Comparison of ENCODE assay signal across 8 mouse cellular contexts in the genomic region with DNA sequence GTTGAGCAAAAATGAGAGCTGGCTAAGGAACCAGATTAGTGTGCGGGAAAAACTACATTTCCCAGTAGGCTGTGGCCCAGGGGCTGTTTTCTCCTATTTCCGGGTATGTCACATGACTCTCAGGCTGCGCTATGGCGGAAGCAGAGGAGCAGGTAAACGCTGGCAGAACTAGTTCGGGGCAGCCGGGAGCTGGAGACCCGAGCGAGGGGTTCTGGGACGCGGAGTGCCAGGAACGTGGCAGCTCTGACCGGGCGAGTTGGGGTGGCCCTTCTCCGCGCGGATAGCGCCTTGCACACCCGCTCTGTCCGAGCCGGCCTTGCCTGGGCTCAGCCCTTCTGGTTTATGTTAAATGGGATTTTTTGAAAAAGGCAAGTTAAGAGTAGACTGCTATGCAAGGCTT. TPM values are rescaled to one million over a fixed set of nuclear protein-coding genes. Genes with fewer than 3 reads are reported as not detected.
A peak's percentile ranks its signal among the peaks of the same experiment; 100 is the strongest.
DNase-seq lines count a peak whose midpoint lies in the region; ATAC-seq and TF ChIP-seq lines count a peak whose summit lies in the region.

A gene (plus strand): TSS at position 102 of the 400 bp plus-strand sequence.

- DNase-seq in brain, embryonic 14.5 days (ENCODE audit: low read depth) = peak; percentile 94
- DNase-seq in liver, adult 2 months (ENCODE audit: extremely low read depth, low read depth, low spot score) = peak; percentile 83
- peak; percentile 89 for DNase-seq in splenic B cell, adult 2 months (ENCODE audit: low read depth, low spot score)

- no peak within 1 kb of the TSS for H3K27ac ChIP-seq in heart, embryonic 11.5 days (ENCODE audit: low read depth, low read length)
- peak within 1 kb of the TSS; percentile 36; the same call in 1 of the 2 replicates for H3K27ac ChIP-seq in kidney, embryonic 16.5 days (ENCODE audit: low read length)
- peak within 1 kb of the TSS; percentile 53 for H3K27ac ChIP-seq in liver, adult 2 months (replicated peaks; ENCODE audit: insufficient read depth, low read depth, low read length)

- H3K36me3 ChIP-seq in C2C12 (ENCODE audit: control insufficient read depth, insufficient read depth) = no peaks in the 10 kb centered on the region
- no peaks in the 10 kb centered on the region for H3K36me3 ChIP-seq in erythroblast, embryonic 14.5 days (ENCODE audit: control insufficient read depth)
- H3K36me3 ChIP-seq in heart, embryonic 11.5 days (ENCODE audit: control insufficient read depth, insufficient read depth, low read length) = no peaks in the 10 kb centered on the region
- no peaks in the 10 kb centered on the region for H3K36me3 ChIP-seq in kidney, embryonic 16.5 days (ENCODE audit: insufficient read depth, low read length)
- no peaks in the 10 kb centered on the region; the same call in 1 of the 2 replicates for H3K36me3 ChIP-seq in liver, adult 2 months (ENCODE audit: control insufficient read depth, insufficient read depth, low read length)
- H3K36me3 ChIP-seq in myocyte (ENCODE audit: control insufficient read depth, insufficient read depth) = no peaks in the 10 kb centered on the region
- H3K36me3 ChIP-seq in splenic B cell, adult 2 months (ENCODE audit: control insufficient read depth, insufficient read depth, low read length, poor library complexity, severe bottlenecking) = no peaks in the 10 kb centered on the region

- TF ChIP-seq CTCF in C2C12 (IDR thresholded peaks at IDR 0.05; ENCODE audit: control insufficient read depth, insufficient read depth, insufficient read length) = no peak
- no peak for TF ChIP-seq CTCF in brain, embryonic 14.5 days (IDR thresholded peaks at IDR 0.05; ENCODE audit: borderline replicate concordance, extremely low read depth, insufficient read depth, insufficient read length)
- no peak for TF ChIP-seq CTCF in liver, adult 2 months (IDR thresholded peaks at IDR 0.05; ENCODE audit: low read depth, low read length)

- H3K9ac ChIP-seq in heart, embryonic 11.5 days (ENCODE audit: low read depth, low read length) = peak within 1 kb of the TSS; percentile 73
- H3K9ac ChIP-seq in kidney, embryonic 16.5 days (replicated peaks; ENCODE audit: low read length) = peak within 1 kb of the TSS; percentile 83
- peak within 1 kb of the TSS; percentile 86 for H3K9ac ChIP-seq in liver, adult 2 months (ENCODE audit: low read depth, low read length)

- H3K4me1 ChIP-seq in erythroblast, embryonic 14.5 days (ENCODE audit: control insufficient read depth) = peaks cover 4% of the 10 kb centered on the region
- H3K4me1 ChIP-seq in heart, embryonic 11.5 days (ENCODE audit: control insufficient read depth, insufficient read depth, low read length) = peaks cover 4% of the 10 kb centered on the region; the same call in 1 of the 2 replicates
- H3K4me1 ChIP-seq in kidney, embryonic 16.5 days (ENCODE audit: insufficient read depth, low read length) = peaks cover 9% of the 10 kb centered on the region; the same call in 1 of the 2 replicates
- peaks cover 7% of the 10 kb centered on the region; the same call in 1 of the 2 replicates for H3K4me1 ChIP-seq in liver, adult 2 months (ENCODE audit: control insufficient read depth, insufficient read depth, low read length)

- peak within 1 kb of the TSS; percentile 69 for H3K4me3 ChIP-seq in C2C12 (ENCODE audit: insufficient read depth, poor library complexity, severe bottlenecking)
- H3K4me3 ChIP-seq in erythroblast, embryonic 14.5 days (replicated peaks) = peak within 1 kb of the TSS; percentile 90
- peak within 1 kb of the TSS; percentile 55 for H3K4me3 ChIP-seq in heart, embryonic 11.5 days (ENCODE audit: low read depth, low read length)
- peak within 1 kb of the TSS; percentile 78 for H3K4me3 ChIP-seq in kidney, embryonic 16.5 days (ENCODE audit: low read length)
- H3K4me3 ChIP-seq in liver, adult 2 months (ENCODE audit: insufficient read depth, low read depth, low read length) = peak within 1 kb of the TSS; percentile 83
- peak within 1 kb of the TSS; percentile 49 for H3K4me3 ChIP-seq in myocyte

- TF ChIP-seq POLR2A in brain, embryonic 14.5 days (IDR thresholded peaks at IDR 0.05; ENCODE audit: borderline replicate concordance, extremely low read depth, insufficient read depth, insufficient read length, poor library complexity, severe bottlenecking) = peak; percentile 34; the same call in 1 of the 2 replicates
- peak; percentile 36; the same call in 1 of the 2 replicates for TF ChIP-seq POLR2A in liver, adult 2 months (IDR thresholded peaks at IDR 0.05; ENCODE audit: extremely low read depth, insufficient read depth, low read length)
- TF ChIP-seq POLR2A in myocyte (IDR thresholded peaks at IDR 0.05; ENCODE audit: insufficient read length, low read depth) = no peak

- H3K79me3 ChIP-seq in C2C12 (ENCODE audit: low read depth) = peaks cover 5% of the 10 kb centered on the region

- no peaks in the 10 kb centered on the region for H3K9me3 ChIP-seq in erythroblast, embryonic 14.5 days (ENCODE audit: control insufficient read depth, low read length)
- no peaks in the 10 kb centered on the region for H3K9me3 ChIP-seq in heart, embryonic 11.5 days (replicated peaks; ENCODE audit: control insufficient read depth, low read length)
- no peaks in the 10 kb centered on the region for H3K9me3 ChIP-seq in kidney, embryonic 16.5 days (ENCODE audit: low read length)

- under 1% methylated on average over 21 of the region's 21 CpGs for WGBS in heart, embryonic 11.5 days (ENCODE audit: insufficient replicate concordance)
- WGBS in kidney, embryonic 16.5 days = under 1% methylated on average over 21 of the region's 21 CpGs
- under 1% methylated on average over 21 of the region's 21 CpGs for WGBS in liver, adult 2 months

- peaks cover 13% of the 10 kb centered on the region for H3K79me2 ChIP-seq in C2C12 (ENCODE audit: control insufficient read depth, insufficient read depth)
- peaks cover 3% of the 10 kb centered on the region; the same call in 1 of the 2 replicates for H3K79me2 ChIP-seq in liver, adult 2 months (ENCODE audit: control insufficient read depth, insufficient read depth, low read length)
- peaks cover 14% of the 10 kb centered on the region for H3K79me2 ChIP-seq in myocyte (ENCODE audit: control insufficient read depth, insufficient read depth)

- H3ac ChIP-seq in C2C12 (ENCODE audit: control insufficient read depth, insufficient read length, low read depth) = peak within 1 kb of the TSS; percentile 99
- H3ac ChIP-seq in myocyte (ENCODE audit: control insufficient read depth, insufficient read length) = no peak within 1 kb of the TSS

- peak; percentile 96 for ATAC-seq in heart, embryonic 11.5 days (replicated peaks; ENCODE audit: insufficient number of reproducible peaks, low FRiP score, low TSS enrichment)
- ATAC-seq in kidney, embryonic 16.5 days (ENCODE audit: low FRiP score, low TSS enrichment) = peak; percentile 100

- H3K27me3 ChIP-seq in C2C12 (ENCODE audit: control insufficient read depth, insufficient read depth, insufficient read length) (no peaks in the 10 kb centered on the region), myocyte (ENCODE audit: control insufficient read depth, insufficient read depth, insufficient read length) (no peaks in the 10 kb centered on the region)
- H3K27me3 ChIP-seq in erythroblast, embryonic 14.5 days (ENCODE audit: control insufficient read depth) = no peaks in the 10 kb centered on the region
- no peaks in the 10 kb centered on the region for H3K27me3 ChIP-seq in heart, embryonic 11.5 days (ENCODE audit: control insufficient read depth, insufficient read depth, low read length)
- H3K27me3 ChIP-seq in kidney, embryonic 16.5 days (ENCODE audit: insufficient read depth, low read length) = no peaks in the 10 kb centered on the region
- no peaks in the 10 kb centered on the region for H3K27me3 ChIP-seq in liver, adult 2 months (ENCODE audit: control insufficient read depth, insufficient read depth, low read length)
- H3K27me3 ChIP-seq in splenic B cell, adult 2 months (ENCODE audit: control insufficient read depth, insufficient read depth, low read length, poor library complexity, severe bottlenecking) = no peaks in the 10 kb centered on the region

- H3K4me2 ChIP-seq in heart, embryonic 11.5 days = peak within 1 kb of the TSS; percentile 68
- H3K4me2 ChIP-seq in kidney, embryonic 16.5 days (replicated peaks; ENCODE audit: low read depth, low read length) = peak within 1 kb of the TSS; percentile 57
- peak within 1 kb of the TSS; percentile 71 for H3K4me2 ChIP-seq in myocyte (ENCODE audit: low read depth)

TF ChIP-seq in C2C12, 6 proteins besides CTCF, POLR2A, EP300 and RAD21:
- TF ChIP-seq USF1 (IDR thresholded peaks at IDR 0.05; ENCODE audit: low read depth) (peak; percentile 94), MAX (IDR thresholded peaks at IDR 0.05) (no peak)

TF ChIP-seq in myocyte, 11 proteins besides CTCF, POLR2A, EP300 and RAD21:
- TF ChIP-seq SRF (IDR thresholded peaks at IDR 0.05; ENCODE audit: control insufficient read depth, insufficient read length, low read depth) (no peak), USF1 (IDR thresholded peaks at IDR 0.05; ENCODE audit: low read depth) (peak; percentile 97), TCF12 (IDR thresholded peaks at IDR 0.05; ENCODE audit: insufficient read depth, poor library complexity, severe bottlenecking) (no peak), MYOG (IDR thresholded peaks at IDR 0.05; ENCODE audit: control insufficient read depth in 1 of 3, insufficient read depth in 1 of 3, insufficient read length in 2 of 3, low read depth in 2 of 3) (no peak), CEBPB (IDR thresholded peaks at IDR 0.05; ENCODE audit: insufficient read depth, poor library complexity, severe bottlenecking) (no peak), MYOD1 (IDR thresholded peaks at IDR 0.05; ENCODE audit: control insufficient read depth in 1 of 3, insufficient read length in 2 of 3, low read depth in 2 of 3) (no peak), MAX (IDR thresholded peaks at IDR 0.05; ENCODE audit: low read depth) (no peak), E2F4 (IDR thresholded peaks at IDR 0.05; ENCODE audit: insufficient read depth) (no peak)

RNA-seq across cellular contexts. Expression of the gene that starts here (rescaled TPM):
- polyA plus RNA-seq in C2C12 (2012; fragmentation: generic; extraction: Trizol) (12.6 TPM), myocyte (2012; fragmentation: generic; extraction: Trizol) (20.0 TPM)
- polyA plus RNA-seq in brain, embryonic 14.5 days (2012; rRNA removed) = 63.3 and 76.9 TPM in 2 replicates
- polyA plus RNA-seq in erythroblast, embryonic 14.5 days (2012) = 0.09 and 0.15 TPM in 2 replicates
- polyA plus RNA-seq in heart, embryonic 11.5 days (2014; fragmentation: Nextera tagmentation; extraction: Ambion mirVana) = 51.1 and 53.0 TPM in 2 replicates
- 70.1 and 72.2 TPM in 2 replicates for polyA plus RNA-seq in kidney, embryonic 16.5 days (2015; fragmentation: Nextera tagmentation; extraction: Ambion mirVana)
- total RNA-seq in liver, adult 2 months (2014; rRNA removed) = 41.7 and 43.3 TPM in 2 replicates
- 8.8 and 10.0 TPM in 2 replicates for polyA plus RNA-seq in liver, adult 2 months (2012; rRNA removed)
